Mouse (Mus musculus) embryonic facial prominence, embryonic 13.5 days (tissue): Measurements from ENCODE around the gene Fgfr2. TPM values are rescaled to one million over a fixed set of nuclear protein-coding genes. Genes with fewer than 3 reads are reported as not detected.

Experiments
- ATAC-seq: fragments of 200-750 bp; cut with Nextera tagmentation; 2 replicates; pipeline ENCODE4 v1.8.0; 2017; ENCODE audit warnings: low read depth; ENCODE audit not compliant: insufficient number of reproducible peaks, insufficient read depth, low FRiP score, low TSS enrichment
- H3K27ac ChIP-seq: fragments of 300-500 bp; sonication (generic); 2 replicates; pipeline ENCODE4 v1.5.1; 2015; ENCODE audit warnings: moderate library complexity, mild to moderate bottlenecking, inconsistent platforms
- H3K27me3 ChIP-seq: fragments of 300-500 bp; sonication (generic); 2 replicates; pipeline ENCODE4 v1.6.1; 2015; ENCODE audit warnings: mild to moderate bottlenecking, inconsistent platforms
- H3K36me3 ChIP-seq: fragments of 300-500 bp; sonication (generic); 2 replicates; pipeline ENCODE4 v1.6.1; 2015; ENCODE audit warnings: mild to moderate bottlenecking, inconsistent platforms
- H3K4me1 ChIP-seq: fragments of 300-500 bp; sonication (generic); 2 replicates; pipeline ENCODE4 v1.6.1; 2015; ENCODE audit warnings: inconsistent platforms
- H3K4me2 ChIP-seq: fragments of 300-500 bp; sonication (generic); 2 replicates; pipeline ENCODE4 v1.6.1; 2015; ENCODE audit warnings: moderate library complexity, mild to moderate bottlenecking, inconsistent platforms
- H3K4me3 ChIP-seq: fragments of 300-500 bp; sonication (generic); 2 replicates; pipeline ENCODE4 v1.5.1; 2015; ENCODE audit warnings: mild to moderate bottlenecking, inconsistent platforms
- H3K9ac ChIP-seq: fragments of 300-500 bp; sonication (generic); 2 replicates; pipeline ENCODE4 v1.6.1; 2015; ENCODE audit warnings: mild to moderate bottlenecking, inconsistent platforms
- H3K9me3 ChIP-seq: fragments of 300-500 bp; sonication (generic); 2 replicates; pipeline ENCODE4 v1.6.1; 2016; ENCODE audit warnings: inconsistent platforms
- WGBS: fragments of 180-500 bp; shearing (Covaris S2); methylation state at CpG from one replicate; pipeline ENCODE4 v1.1.7; 2015; ENCODE audit warnings: mixed read lengths; 5-methylcytosine and 5-hydroxymethylcytosine counted together
- polyA plus RNA-seq: library from polyadenylated mRNA; unstranded; fragments of >200 nt; fragmentation: Nextera tagmentation; extraction: Ambion mirVana; gene quantifications from 2 replicates; pipeline ENCODE4 v1.2.1, GENCODE M21; 2015

Gene Fgfr2
- polyA plus RNA-seq, 1 experiment from 2014 or later = 174 TPM

- Histone ChIP-seq H3K9ac (no peak overlapping the region), H3K9me3 (no peaks in the 10 kb centered on the region), H3K4me1 (peaks cover 4% of the 10 kb centered on the region), H3K4me3 (no peak overlapping the region), H3K27me3 (no peaks in the 10 kb centered on the region), H3K36me3 (no peaks in the 10 kb centered on the region), H3K4me2 (no peak overlapping the region), H3K27ac (no peak overlapping the region)
- ATAC-seq = no peak
- 61% methylated on average over 3 of the region's 3 CpGs for WGBS
Observed at GRCm38 (mm10) chr7:132927201-132927600, 195.9 kb downstream of the Fgfr2 start.

GRCm38 (mm10) chr7:132925227-132925626 lies 197.9 kb downstream of the Fgfr2 start:
- Histone ChIP-seq H3K9ac (no peak overlapping the region), H3K27me3 (no peaks in the 10 kb centered on the region), H3K36me3 (no peaks in the 10 kb centered on the region), H3K4me1 (peaks cover 2% of the 10 kb centered on the region), H3K9me3 (no peaks in the 10 kb centered on the region), H3K27ac (no peak overlapping the region), H3K4me2 (no peak overlapping the region), H3K4me3 (no peak overlapping the region)
- 83% methylated on average over 2 of the region's 2 CpGs for WGBS
- ATAC-seq = no peak

- ATAC-seq = no peak
- Histone ChIP-seq H3K27ac (no peak overlapping the region), H3K36me3 (no peaks in the 10 kb centered on the region), H3K4me3 (no peak overlapping the region), H3K27me3 (no peaks in the 10 kb centered on the region), H3K4me2 (no peak overlapping the region), H3K9me3 (peaks cover 4% of the 10 kb centered on the region), H3K9ac (no peak overlapping the region), H3K4me1 (no peaks in the 10 kb centered on the region)
- WGBS = 32% methylated on average over 3 of the region's 3 CpGs
Observed at GRCm38 (mm10) chr7:132921971-132922370, 201.2 kb downstream of the Fgfr2 start.

- Histone ChIP-seq H3K9ac (no peak overlapping the region), H3K4me2 (no peak overlapping the region), H3K4me3 (no peak overlapping the region), H3K27me3 (no peaks in the 10 kb centered on the region), H3K4me1 (no peaks in the 10 kb centered on the region), H3K36me3 (no peaks in the 10 kb centered on the region), H3K27ac (no peak overlapping the region), H3K9me3 (peaks cover 4% of the 10 kb centered on the region)
- ATAC-seq = no peak
- 83% methylated on average over 3 of the region's 3 CpGs for WGBS
Observed at GRCm38 (mm10) chr7:132903796-132904195, 219.4 kb downstream of the Fgfr2 start.

GRCm38 (mm10) chr7:132900826-132901531 lies 222.2 kb downstream of the Fgfr2 start:
- H3K36me3 ChIP-seq = no peaks in the 10 kb centered on the region
- no peak overlapping the region for H3K9ac ChIP-seq
- H3K4me2 ChIP-seq = no peak overlapping the region
- WGBS = 51% methylated on average over 2 of the region's 2 CpGs
- 0 out of 2 replicates have a peak, but pooled peaks cover 4% of the 10 kb centered on the region for H3K9me3 ChIP-seq
- no peaks in the 10 kb centered on the region for H3K4me1 ChIP-seq
- H3K27me3 ChIP-seq = no peaks in the 10 kb centered on the region
- H3K4me3 ChIP-seq = no peak overlapping the region
- H3K27ac ChIP-seq = no peak overlapping the region
- 0 out of 2 replicates have a peak, but pooled peaks have one; percentile 20 for ATAC-seq

GRCm38 (mm10) chr7:132898234-132898633 lies 224.9 kb downstream of the Fgfr2 start:
- ATAC-seq = no peak
- 0 out of 2 replicates have a peak, but pooled peaks cover 4% of the 10 kb centered on the region for H3K9me3 ChIP-seq
- no peak overlapping the region for H3K4me3 ChIP-seq
- no peaks in the 10 kb centered on the region for H3K36me3 ChIP-seq
- no peak overlapping the region for H3K9ac ChIP-seq
- no peak overlapping the region for H3K27ac ChIP-seq
- H3K4me2 ChIP-seq = no peak overlapping the region
- no peaks in the 10 kb centered on the region for H3K27me3 ChIP-seq
- H3K4me1 ChIP-seq = no peaks in the 10 kb centered on the region
- 85% methylated on average over 2 of the region's 2 CpGs for WGBS

GRCm38 (mm10) chr7:132897258-132897657 lies 225.9 kb downstream of the Fgfr2 start:
- 81% methylated on average over 10 of the region's 10 CpGs for WGBS
- no peak overlapping the region for H3K4me2 ChIP-seq
- H3K27me3 ChIP-seq = no peaks in the 10 kb centered on the region
- 0 out of 2 replicates have a peak, but pooled peaks cover 4% of the 10 kb centered on the region for H3K9me3 ChIP-seq
- H3K9ac ChIP-seq = no peak overlapping the region
- no peaks in the 10 kb centered on the region for H3K4me1 ChIP-seq
- H3K27ac ChIP-seq = no peak overlapping the region
- no peak for ATAC-seq
- H3K4me3 ChIP-seq = no peak overlapping the region
- H3K36me3 ChIP-seq = no peaks in the 10 kb centered on the region

- ATAC-seq = no peak
- 83% methylated on average over 9 of the region's 9 CpGs for WGBS
Observed at GRCm38 (mm10) chr7:132896206-132896815, 226.8 kb downstream of the Fgfr2 start.

GRCm38 (mm10) chr7:132894841-132895555 lies 228.2 kb downstream of the Fgfr2 start:
- Histone ChIP-seq H3K9me3 (0 out of 2 replicates have a peak, but pooled peaks cover 4% of the 10 kb centered on the region), H3K27ac (no peak overlapping the region), H3K4me1 (no peaks in the 10 kb centered on the region), H3K36me3 (no peaks in the 10 kb centered on the region), H3K4me3 (no peak overlapping the region), H3K4me2 (no peak overlapping the region), H3K9ac (no peak overlapping the region), H3K27me3 (no peaks in the 10 kb centered on the region)
- WGBS = 80% methylated on average over 7 of the region's 7 CpGs
- no peak for ATAC-seq

More at GRCm38 (mm10) chr7:132896206-132896815, 226.8 kb downstream of the Fgfr2 start:
- Histone ChIP-seq H3K27me3 (no peaks in the 10 kb centered on the region), H3K4me3 (no peak overlapping the region), H3K4me1 (no peaks in the 10 kb centered on the region), H3K9ac (no peak overlapping the region), H3K36me3 (no peaks in the 10 kb centered on the region), H3K4me2 (no peak overlapping the region), H3K9me3 (0 out of 2 replicates have a peak, but pooled peaks cover 4% of the 10 kb centered on the region), H3K27ac (no peak overlapping the region)

- H3K4me3 ChIP-seq = no peak overlapping the region
- H3K4me1 ChIP-seq = no peaks in the 10 kb centered on the region
- no peak for ATAC-seq
- H3K9ac ChIP-seq = no peak overlapping the region
- H3K36me3 ChIP-seq = no peaks in the 10 kb centered on the region
- 80% methylated on average over 1 of the region's 1 CpGs for WGBS
- H3K27ac ChIP-seq = no peak overlapping the region
- H3K9me3 ChIP-seq = 0 out of 2 replicates have a peak, but pooled peaks cover 3% of the 10 kb centered on the region
- no peak overlapping the region for H3K4me2 ChIP-seq
- H3K27me3 ChIP-seq = no peaks in the 10 kb centered on the region
Observed at GRCm38 (mm10) chr7:132893336-132893735, 229.8 kb downstream of the Fgfr2 start.

GRCm38 (mm10) chr7:132892806-132893205 lies 230.3 kb downstream of the Fgfr2 start:
- H3K36me3 ChIP-seq = no peaks in the 10 kb centered on the region
- H3K9me3 ChIP-seq = no peaks in the 10 kb centered on the region
- no peak overlapping the region for H3K4me3 ChIP-seq
- H3K9ac ChIP-seq = no peak overlapping the region
- 77% methylated on average over 7 of the region's 7 CpGs for WGBS
- H3K4me1 ChIP-seq = no peaks in the 10 kb centered on the region
- no peak overlapping the region for H3K4me2 ChIP-seq
- no peak overlapping the region for H3K27ac ChIP-seq
- H3K27me3 ChIP-seq = no peaks in the 10 kb centered on the region
- no peak for ATAC-seq
